Mouse (Mus musculus): ENCODE results near the gene Tlnrd1. TPM values are rescaled to one million over a fixed set of nuclear protein-coding genes. Genes with fewer than 3 reads are reported as not detected.

The Tlnrd1 gene
- polyA plus RNA-seq, 1 experiment from 2014 or later = 14.2 TPM

DNA sequence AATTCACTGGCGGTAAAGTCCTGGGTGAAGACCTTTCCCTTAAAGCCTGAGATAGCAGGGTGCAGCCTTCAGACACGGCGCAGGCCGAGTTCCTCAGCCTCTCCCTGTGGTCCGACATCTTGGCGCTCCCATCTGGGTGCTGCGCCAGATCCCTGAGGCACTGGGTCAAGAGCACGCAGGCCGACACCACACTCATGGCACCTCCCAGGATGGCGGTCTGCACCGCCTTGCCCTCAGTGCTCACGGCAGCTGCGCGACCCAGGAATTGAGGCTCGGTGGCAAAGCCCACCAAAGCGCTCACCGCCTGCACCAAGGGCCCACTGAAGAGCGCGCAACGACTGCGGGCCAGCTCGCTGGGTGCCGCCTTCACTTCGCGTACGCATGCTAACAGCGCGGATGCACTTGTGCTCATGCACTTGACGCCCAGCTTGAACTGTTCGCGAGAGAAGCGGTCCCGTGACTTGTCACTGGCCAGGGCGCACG lies 1.9 kb downstream of the Tlnrd1 start:
- Histone ChIP-seq H3K4me3 (peak overlapping the region; percentile 89), H3K4me1 (peaks cover 74% of the 10 kb centered on the region), H3K36me3 (replicated peaks) (peaks cover 25% of the 10 kb centered on the region), H3K9me3 (peaks cover 6% of the 10 kb centered on the region; the same call in 1 of the 2 replicates), H3K27ac (replicated peaks) (peak overlapping the region; percentile 99), H3K27me3 (replicated peaks; ENCODE audit: low read depth, poor library complexity, severe bottlenecking) (no peaks in the 10 kb centered on the region)
- WGBS = 90% methylated on average over 35 of the region's 35 CpGs
- no peak for DNase-seq (ENCODE audit: low spot score)

- DNase-seq (ENCODE audit: low spot score) = peak; percentile 46
- H3K4me3 ChIP-seq = peak overlapping the region; percentile 89
- no peaks in the 10 kb centered on the region for H3K9me3 ChIP-seq
- 8% methylated on average over 5 of the region's 5 CpGs for WGBS
- peaks cover 75% of the 10 kb centered on the region for H3K4me1 ChIP-seq
- H3K27ac ChIP-seq (replicated peaks) = peak overlapping the region; percentile 52
- H3K27me3 ChIP-seq (replicated peaks; ENCODE audit: low read depth, poor library complexity, severe bottlenecking) = no peaks in the 10 kb centered on the region
- H3K36me3 ChIP-seq (replicated peaks) = peaks cover 46% of the 10 kb centered on the region
These were observed 5.2 kb downstream of the Tlnrd1 start for GRCm38 (mm10) chr7:83878676-83879448.

- H3K4me3 ChIP-seq = no peak overlapping the region
- no peaks in the 10 kb centered on the region for H3K9me3 ChIP-seq
- no peak overlapping the region for H3K27ac ChIP-seq (replicated peaks)
- 76% methylated on average over 3 of the region's 3 CpGs for WGBS
- H3K27me3 ChIP-seq (replicated peaks; ENCODE audit: low read depth, poor library complexity, severe bottlenecking) = no peaks in the 10 kb centered on the region
- peaks cover 39% of the 10 kb centered on the region for H3K36me3 ChIP-seq (replicated peaks)
- no peak for DNase-seq (ENCODE audit: low spot score)
- peaks cover 59% of the 10 kb centered on the region for H3K4me1 ChIP-seq
These were observed 7.0 kb downstream of the Tlnrd1 start for GRCm38 (mm10) chr7:83877088-83877487.

GRCm38 (mm10) chr7:83869839-83870543 lies 14.1 kb downstream of the Tlnrd1 start:
- WGBS = 43% methylated on average over 5 of the region's 5 CpGs
- no peaks in the 10 kb centered on the region for H3K27me3 ChIP-seq (replicated peaks; ENCODE audit: low read depth, poor library complexity, severe bottlenecking)

GRCm38 (mm10) chr7:83868200-83868599 lies 15.9 kb downstream of the Tlnrd1 start:
- Histone ChIP-seq H3K27ac (replicated peaks) (no peak overlapping the region), H3K4me1 (peaks cover 23% of the 10 kb centered on the region), H3K4me3 (no peak overlapping the region), H3K27me3 (replicated peaks; ENCODE audit: low read depth, poor library complexity, severe bottlenecking) (no peaks in the 10 kb centered on the region), H3K9me3 (no peaks in the 10 kb centered on the region), H3K36me3 (replicated peaks) (no peaks in the 10 kb centered on the region)
- DNase-seq (ENCODE audit: low spot score) = no peak
- WGBS = 80% methylated on average over 3 of the region's 3 CpGs

More at GRCm38 (mm10) chr7:83869839-83870543, 14.1 kb downstream of the Tlnrd1 start:
- no peak for DNase-seq (ENCODE audit: low spot score)
- Histone ChIP-seq H3K4me1 (peaks cover 23% of the 10 kb centered on the region), H3K9me3 (no peaks in the 10 kb centered on the region), H3K27ac (replicated peaks) (no peak overlapping the region), H3K4me3 (no peak overlapping the region), H3K36me3 (replicated peaks) (peaks cover 1% of the 10 kb centered on the region; the same call in 1 of the 2 replicates)

DNA sequence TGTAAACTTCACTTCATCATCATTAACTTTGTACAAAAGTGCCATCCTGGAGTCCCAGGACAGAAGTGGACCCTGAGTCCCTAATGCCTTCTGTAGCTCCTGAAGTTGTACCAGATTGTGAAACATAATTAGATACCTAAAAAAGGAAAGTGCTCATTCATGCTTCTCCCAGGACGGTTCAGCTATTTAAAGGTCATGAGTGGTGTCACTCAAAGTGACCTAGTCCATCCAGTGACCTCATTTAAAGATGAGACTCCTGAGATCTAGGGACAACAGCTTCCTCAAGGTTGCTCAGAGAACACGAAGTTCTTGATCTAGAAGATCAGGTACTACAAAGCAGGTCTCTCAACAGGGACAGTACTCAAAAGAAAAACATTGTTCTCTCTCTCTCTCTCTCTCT lies 20.6 kb downstream of the Tlnrd1 start:
- peaks cover 20% of the 10 kb centered on the region for H3K4me1 ChIP-seq
- no peak for DNase-seq (ENCODE audit: low spot score)
- 44% methylated on average over 2 of the region's 2 CpGs for WGBS
- H3K9me3 ChIP-seq = no peaks in the 10 kb centered on the region
- H3K27ac ChIP-seq (replicated peaks) = no peak overlapping the region
- H3K4me3 ChIP-seq = no peak overlapping the region
- no peaks in the 10 kb centered on the region for H3K36me3 ChIP-seq (replicated peaks)
- no peaks in the 10 kb centered on the region for H3K27me3 ChIP-seq (replicated peaks; ENCODE audit: low read depth, poor library complexity, severe bottlenecking)

- no peak for DNase-seq (ENCODE audit: low spot score)
- 66% methylated on average over 4 of the region's 4 CpGs for WGBS
These were observed 24.6 kb downstream of the Tlnrd1 start for GRCm38 (mm10) chr7:83859378-83860083.

DNA sequence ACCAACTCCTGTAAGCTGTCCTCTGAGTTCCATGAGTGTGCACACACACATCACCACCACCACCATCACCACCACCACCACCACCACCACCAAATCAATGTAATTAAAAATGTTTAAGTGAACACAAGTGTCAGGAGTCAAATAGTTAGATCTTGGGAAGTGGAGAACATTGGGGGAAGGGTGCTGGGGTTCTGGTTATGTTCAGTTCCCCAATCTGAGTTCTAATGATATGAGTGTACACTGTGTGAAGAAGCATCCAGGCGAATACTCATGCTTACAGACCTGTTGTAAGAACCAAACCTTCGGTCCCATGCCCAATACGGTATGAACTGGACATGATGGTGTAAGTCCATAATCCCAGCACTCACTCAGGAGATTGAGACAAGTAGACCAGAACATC lies 26.2 kb downstream of the Tlnrd1 start:
- no peak overlapping the region for H3K27ac ChIP-seq (replicated peaks)
- peaks cover 9% of the 10 kb centered on the region; the same call in 1 of the 2 replicates for H3K4me1 ChIP-seq
- no peaks in the 10 kb centered on the region for H3K27me3 ChIP-seq (replicated peaks; ENCODE audit: low read depth, poor library complexity, severe bottlenecking)
- WGBS = 94% methylated on average over 3 of the region's 3 CpGs
- no peaks in the 10 kb centered on the region for H3K9me3 ChIP-seq
- H3K36me3 ChIP-seq (replicated peaks) = no peaks in the 10 kb centered on the region
- DNase-seq (ENCODE audit: low spot score) = no peak
- H3K4me3 ChIP-seq = no peak overlapping the region

More at GRCm38 (mm10) chr7:83859378-83860083, 24.6 kb downstream of the Tlnrd1 start:
- Histone ChIP-seq H3K9me3 (no peaks in the 10 kb centered on the region), H3K27me3 (replicated peaks; ENCODE audit: low read depth, poor library complexity, severe bottlenecking) (no peaks in the 10 kb centered on the region), H3K4me1 (peaks cover 9% of the 10 kb centered on the region; the same call in 1 of the 2 replicates), H3K4me3 (no peak overlapping the region), H3K27ac (replicated peaks) (no peak overlapping the region), H3K36me3 (replicated peaks) (no peaks in the 10 kb centered on the region)

DNA sequence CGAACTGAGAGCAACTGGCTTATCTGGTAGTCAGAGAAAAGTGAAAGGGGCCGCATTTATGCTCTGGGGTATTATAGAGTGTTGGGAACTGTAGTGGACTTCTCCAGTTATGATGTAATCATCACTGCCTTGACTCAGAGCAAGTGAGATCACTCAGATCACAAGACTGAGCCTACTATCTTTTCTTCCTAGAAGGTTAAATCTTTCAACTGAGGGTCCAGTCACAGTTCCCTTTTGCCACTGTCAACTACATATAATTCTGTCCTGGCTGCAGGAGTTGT lies 27.0 kb downstream of the Tlnrd1 start:
- WGBS = 87% methylated on average over 2 of the region's 2 CpGs
- H3K4me3 ChIP-seq = no peak overlapping the region
- no peaks in the 10 kb centered on the region for H3K36me3 ChIP-seq (replicated peaks)
- H3K9me3 ChIP-seq = no peaks in the 10 kb centered on the region
- H3K27ac ChIP-seq (replicated peaks) = no peak overlapping the region
- peaks cover 12% of the 10 kb centered on the region for H3K4me1 ChIP-seq
- DNase-seq (ENCODE audit: low spot score) = no peak
- H3K27me3 ChIP-seq (replicated peaks; ENCODE audit: low read depth, poor library complexity, severe bottlenecking) = no peaks in the 10 kb centered on the region

DNA sequence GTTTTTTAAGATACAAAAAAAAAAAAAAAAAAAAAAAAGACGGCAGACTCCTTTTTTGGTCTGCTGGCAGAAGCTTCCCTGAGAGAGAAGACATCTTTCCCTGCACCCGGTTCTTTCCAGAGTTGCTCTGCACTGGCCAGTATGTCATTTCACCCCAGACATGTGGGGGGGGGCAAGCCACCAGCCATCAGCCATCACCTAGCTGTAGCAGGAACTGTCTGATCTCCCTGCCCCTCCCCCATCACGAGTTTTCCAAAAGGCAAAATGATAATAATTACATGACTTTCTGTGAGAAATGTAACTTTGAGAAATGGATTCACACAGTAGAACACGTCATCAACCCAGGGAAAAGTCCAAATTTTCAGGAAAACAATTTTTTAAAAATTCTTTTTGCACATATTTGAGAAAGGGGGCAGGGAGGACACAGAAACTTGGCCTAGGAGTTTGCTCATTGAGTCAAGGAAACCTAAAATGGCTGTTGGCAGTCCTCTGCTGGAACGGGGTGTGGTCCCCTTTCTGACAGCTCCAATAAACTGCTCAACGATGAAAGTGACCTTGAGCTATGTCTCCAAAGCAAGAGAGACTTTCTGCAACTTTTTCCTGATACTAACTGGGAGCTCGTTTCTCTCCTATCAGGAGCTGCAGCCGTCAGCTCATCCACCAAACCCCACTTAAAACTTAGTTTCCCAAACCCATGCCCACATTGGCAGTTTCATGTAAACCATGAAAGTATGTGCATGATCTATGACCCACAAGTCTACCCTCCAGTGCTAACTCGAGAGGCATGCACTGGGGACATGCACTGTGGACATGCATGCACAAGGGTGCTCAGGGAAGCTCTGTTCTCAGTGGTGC lies 27.5 kb downstream of the Tlnrd1 start:
- WGBS = 80% methylated on average over 9 of the region's 9 CpGs
- no peak for DNase-seq (ENCODE audit: low spot score)
- H3K36me3 ChIP-seq (replicated peaks) = no peaks in the 10 kb centered on the region
- H3K9me3 ChIP-seq = no peaks in the 10 kb centered on the region
- H3K4me3 ChIP-seq = no peak overlapping the region
- no peak overlapping the region for H3K27ac ChIP-seq (replicated peaks)
- H3K4me1 ChIP-seq = peaks cover 16% of the 10 kb centered on the region
- H3K27me3 ChIP-seq (replicated peaks; ENCODE audit: low read depth, poor library complexity, severe bottlenecking) = no peaks in the 10 kb centered on the region

GRCm38 (mm10) chr7:83855203-83855602 lies 28.9 kb downstream of the Tlnrd1 start:
- Histone ChIP-seq H3K9me3 (no peaks in the 10 kb centered on the region), H3K4me3 (no peak overlapping the region), H3K27ac (replicated peaks) (no peak overlapping the region), H3K4me1 (peaks cover 16% of the 10 kb centered on the region), H3K36me3 (replicated peaks) (no peaks in the 10 kb centered on the region), H3K27me3 (replicated peaks; ENCODE audit: low read depth, poor library complexity, severe bottlenecking) (no peaks in the 10 kb centered on the region)
- DNase-seq (ENCODE audit: low spot score) = no peak
- 92% methylated on average over 1 of the region's 1 CpGs for WGBS

Measured in embryonic facial prominence, embryonic 10.5 days (tissue).